Mouse (Mus musculus) T-helper 2 cell (primary cell): ENCODE measurements around the gene Nisch.

Experiments used
- in situ Hi-C: fragments of 300-600 bp; cut with MboI, MseI; formaldehyde crosslinking; loops from one replicate; pipeline ENCODE4 v1.15.1; 2025; ENCODE audit warnings: high pct_unique_total_duplicates

Nisch gene

DNA sequence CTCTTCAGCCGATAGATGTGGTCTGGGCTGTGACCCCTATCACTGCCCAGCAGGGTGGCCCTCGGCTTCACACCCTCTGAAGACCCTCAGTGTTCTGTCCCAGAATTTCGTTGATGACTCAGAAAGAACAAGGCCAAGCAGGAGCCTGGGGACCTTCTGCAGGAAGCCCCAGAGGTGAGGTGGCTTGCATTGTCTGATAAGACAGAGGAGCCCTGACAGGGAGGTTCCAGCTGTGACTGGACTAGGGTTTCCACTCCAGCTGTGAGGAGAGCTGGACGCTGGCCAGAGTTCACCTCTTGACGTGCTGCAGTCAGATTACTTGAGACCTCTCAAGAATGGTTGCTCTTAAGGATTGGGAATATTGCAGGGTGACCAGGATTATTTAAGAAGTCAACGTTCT is 84.7 kb downstream of the Nisch start:
- in situ Hi-C loops: loop anchor here (5.0 kb wide), 1 partner anchor 75 kb away; the partner anchor contains the start of gene Tnnc1

DNA sequence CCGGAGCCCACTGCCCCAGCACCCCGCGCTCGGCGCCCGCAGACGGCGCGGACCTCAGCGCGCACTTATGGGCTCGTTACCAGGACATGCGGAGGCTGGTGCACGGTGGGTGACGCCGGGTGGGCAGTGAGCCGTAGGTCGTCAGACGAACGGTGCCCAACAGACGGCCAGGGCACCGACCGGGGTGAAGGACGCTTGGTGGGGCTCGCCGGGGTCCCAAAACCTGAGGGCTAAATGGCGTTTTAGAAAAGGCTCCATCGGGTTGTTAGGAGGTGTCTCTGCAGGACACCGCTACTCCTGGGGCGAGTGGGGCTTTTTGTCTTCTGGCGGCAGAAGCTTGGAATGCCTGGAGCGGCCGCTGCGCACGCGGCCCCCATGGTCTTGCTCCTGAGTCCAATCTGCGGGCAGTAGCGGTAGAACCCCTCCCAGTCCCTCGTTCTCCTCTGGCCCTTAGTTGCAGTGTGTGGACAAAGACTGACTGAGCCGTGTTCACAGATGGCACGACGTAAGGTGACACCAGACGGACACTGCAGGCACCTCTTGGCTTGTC is 85.4 kb downstream of the Nisch start:
- in situ Hi-C loops: loop anchor here (5.0 kb wide), 1 partner anchor 76 kb away; the partner anchor contains the start of gene Tnnc1

DNA sequence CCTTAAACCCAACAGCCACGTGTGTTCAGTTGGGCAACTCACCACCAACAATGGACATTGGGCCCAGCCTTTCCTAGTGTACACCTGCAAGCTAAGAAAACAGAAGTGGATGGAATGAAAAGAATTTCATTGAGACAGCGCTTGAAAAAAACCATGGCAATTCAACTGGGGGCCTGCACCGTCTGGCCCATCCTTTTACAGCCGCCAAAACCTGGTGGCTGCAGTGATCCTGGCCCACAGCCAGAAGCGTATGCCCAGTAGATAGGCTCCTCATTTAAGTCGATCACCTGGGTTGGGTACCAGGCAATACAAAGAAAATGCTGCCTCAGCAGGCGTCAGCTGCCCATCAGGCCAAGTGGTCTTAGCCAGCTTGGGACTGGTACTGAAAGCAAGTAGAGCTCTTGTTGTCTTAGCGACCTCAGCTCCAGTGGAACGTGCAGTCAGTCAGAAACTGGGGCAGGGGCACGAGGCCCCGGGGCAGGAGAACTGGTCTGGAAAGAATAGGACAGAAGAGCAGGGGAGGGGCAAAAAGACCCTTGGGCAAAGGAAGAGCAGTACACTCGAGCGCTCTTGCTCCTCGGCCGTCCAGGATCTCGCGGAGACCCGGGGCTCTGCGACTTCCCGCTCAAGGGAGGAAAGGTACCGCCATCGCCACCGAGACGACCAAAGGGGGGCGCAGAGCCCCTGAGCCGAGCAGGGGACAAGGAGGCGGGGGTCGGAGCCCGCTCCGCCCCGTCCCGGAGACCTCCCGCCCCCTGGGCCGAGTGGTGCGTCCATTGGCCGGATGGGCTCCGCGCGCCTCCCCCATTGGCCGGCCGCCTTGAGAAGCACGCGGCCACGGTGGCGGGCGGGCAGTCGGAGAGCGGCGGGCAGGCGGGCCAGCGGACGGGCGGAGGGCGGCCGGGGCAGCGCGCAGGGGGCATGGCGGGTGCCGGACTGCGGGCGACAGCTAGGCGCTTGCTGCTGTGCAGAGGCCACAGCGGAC is 86.2 kb downstream of the Nisch start, which contains the start of gene Nt5dc2:
Gene Nt5dc2 (plus strand): TSS at position 818 of the 985 bp plus-strand sequence.
- in situ Hi-C loops: loop anchor here (5.0 kb wide), 1 partner anchor 77 kb away; the partner anchor contains the start of gene Tnnc1

DNA sequence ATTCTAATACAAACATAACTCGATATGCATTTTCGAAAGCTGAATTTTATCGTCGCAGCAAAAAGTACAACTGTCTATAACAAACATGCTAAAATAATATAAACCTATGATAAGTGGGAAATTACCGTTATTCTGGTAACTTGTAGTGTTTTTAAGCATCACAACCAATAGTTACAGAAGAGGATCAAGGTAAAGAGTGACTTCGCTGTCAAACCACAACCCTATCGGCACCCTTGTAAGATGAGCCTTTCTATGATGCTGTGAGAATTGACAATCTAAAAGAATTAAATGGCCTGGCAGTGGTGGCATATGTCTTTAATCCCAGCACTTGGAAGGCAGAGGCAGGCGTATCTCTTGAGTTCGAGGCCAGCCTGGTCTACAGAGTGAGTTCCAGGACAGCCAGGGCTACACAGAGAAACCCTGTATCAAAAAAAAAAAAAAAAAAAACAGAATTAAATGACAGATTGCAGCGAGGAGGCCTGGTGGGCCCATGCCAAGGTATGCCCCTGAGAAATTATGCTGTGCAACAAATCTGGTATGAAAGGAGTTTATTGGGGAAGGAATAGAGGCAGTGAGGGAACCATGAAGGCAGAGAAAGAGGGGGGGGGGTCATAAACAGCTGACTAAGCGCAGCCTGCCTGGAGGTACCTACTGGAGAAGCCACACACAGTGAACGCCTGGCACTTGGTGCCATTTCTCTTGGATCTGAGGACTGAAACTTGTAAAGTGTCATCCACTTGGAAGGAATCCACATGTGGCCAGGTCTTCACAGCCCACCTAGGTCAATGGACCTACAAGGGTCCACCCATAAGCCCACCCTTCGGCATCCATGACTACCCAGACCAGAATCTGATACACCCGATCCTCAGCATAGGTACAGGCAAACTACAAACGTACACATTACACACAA is 87.2 kb downstream of the Nisch start:
- in situ Hi-C loops: loop anchor here (5.0 kb wide), 1 partner anchor 78 kb away; the partner anchor contains the start of gene Tnnc1

DNA sequence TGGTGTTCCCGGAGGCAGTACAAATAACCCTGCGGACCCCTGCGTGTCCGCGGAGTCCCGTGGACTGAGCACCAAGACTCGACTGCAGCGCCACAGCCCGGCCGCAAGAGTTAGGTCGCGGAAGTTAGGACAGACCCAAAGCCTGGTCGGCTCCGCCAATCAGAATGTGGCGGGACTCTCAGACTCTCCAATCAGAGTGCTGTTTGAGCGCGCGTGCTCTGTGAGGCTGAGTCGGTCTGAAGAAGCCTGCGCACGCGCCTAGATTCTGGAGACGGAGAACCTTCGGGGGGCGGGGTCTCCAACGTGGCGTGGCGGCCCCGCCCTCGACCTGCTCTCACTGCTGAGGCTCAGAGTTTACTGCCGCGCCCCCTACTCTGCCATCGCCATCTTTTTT is 87.9 kb downstream of the Nisch start, which contains the start of gene Smim4:
Gene Smim4 (minus strand): TSS at position 131 of the 394 bp plus-strand sequence.
- in situ Hi-C loops: no loop called here

DNA sequence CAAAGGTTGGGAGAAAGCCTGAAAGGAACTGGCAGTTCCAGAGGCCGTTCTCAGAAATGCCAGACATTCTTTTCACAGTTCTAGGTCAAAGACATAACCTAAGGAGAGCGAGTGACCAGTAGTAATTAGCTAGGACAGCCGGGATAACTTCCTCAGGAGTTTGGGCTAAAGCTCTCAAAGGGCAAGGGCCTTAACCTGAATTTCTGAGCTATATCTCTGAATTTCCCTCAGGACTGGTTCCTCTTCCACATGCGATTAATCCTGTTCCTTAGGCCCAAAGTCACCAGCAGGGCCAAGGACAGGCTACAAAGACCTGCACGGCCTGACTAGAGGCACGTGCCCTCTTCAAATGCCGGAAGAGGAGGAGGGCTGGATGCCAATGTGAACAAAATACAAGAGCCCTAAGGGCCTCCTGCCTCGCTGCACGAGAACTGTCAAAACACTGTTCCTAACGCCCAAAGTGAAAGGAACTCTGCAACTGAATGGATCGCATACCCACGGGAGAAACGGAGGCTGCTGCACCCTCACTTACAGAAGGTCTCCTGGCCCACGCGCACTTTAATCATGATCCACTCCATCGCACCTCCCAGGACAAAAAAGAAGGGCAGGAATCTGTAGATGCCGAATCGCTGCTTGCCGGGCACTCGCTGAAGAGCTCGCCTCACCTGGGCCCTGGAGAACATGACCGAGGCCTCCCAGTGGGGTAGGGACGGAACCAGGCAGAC is 88.5 kb downstream of the Nisch start:
- in situ Hi-C loops: no loop called here

DNA sequence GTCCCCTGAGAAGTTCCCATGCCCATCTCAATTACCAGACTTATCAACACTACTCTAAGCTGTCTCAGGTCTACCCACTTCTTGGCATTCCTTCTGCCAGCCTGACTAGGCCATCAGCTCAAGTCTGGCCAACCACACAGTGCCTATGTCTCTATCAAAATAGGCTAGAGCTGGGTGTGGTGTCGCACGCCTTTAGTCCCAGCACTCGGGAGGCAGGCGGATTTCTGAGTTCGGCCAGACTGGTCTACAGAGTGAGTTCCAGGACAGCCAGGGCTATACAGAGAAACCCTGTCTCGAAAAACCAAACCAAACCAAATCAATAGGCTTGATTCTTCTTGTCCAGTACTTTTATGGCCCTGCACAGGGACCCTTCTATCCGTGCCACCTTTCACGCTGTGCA is 89.9 kb downstream of the Nisch start:
- in situ Hi-C loops: no loop called here

DNA sequence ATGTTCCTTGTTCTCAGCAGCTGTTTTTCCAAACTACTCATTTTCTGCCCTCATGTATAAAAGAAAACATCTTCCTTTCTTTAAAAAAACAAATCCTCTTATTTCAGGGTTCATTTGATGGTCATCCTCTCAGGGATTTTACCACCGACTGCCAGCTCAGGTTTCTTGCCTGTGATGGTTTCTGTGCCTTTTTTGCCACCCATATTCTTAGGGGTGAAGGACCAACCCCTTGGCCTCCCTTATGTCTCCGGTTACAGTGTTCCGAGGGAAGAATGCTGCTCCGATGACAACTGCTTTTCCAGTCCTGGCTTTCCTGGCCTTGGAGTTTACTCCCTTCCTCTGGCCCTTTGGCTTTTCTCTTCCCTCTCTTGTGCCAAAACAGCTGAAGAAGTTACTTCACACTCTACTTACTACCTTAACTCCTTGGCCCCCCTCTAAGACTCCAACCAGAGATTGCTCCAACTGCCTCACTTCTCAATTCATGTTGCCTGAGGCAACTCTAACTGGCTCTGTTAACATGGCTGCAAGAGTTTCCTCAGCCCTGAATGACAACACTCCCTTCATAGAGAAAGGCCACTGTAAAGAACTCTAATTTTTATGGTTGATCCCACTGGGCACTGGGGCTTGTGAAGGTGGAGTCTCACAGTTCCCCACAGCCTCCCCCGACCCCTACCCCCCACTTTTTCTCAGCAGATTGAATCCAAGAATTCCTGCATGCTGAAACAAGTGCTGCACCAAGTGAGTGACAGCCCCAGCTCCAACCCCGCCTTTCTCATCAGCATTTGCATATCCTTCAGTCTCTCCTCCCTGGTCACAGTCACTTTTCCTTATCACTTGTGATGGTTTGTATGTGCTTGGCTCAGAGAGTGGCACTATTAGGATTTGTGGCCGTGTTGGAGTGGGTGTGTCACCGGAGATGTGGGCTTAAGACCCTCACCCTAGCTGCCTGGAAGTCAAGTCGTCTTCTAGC is 91.4 kb downstream of the Nisch start:
- in situ Hi-C loops: no loop called here
